Mouse (Mus musculus): ENCODE data around the gene Satb1.

Satb1 gene

GRCm38 (mm10) chr17:51826461-51826860, 6.6 kb downstream of the Satb1 start:
- no peak for DNase-seq (ENCODE audit: extremely low spot score, low spot score)

- DNase-seq (ENCODE audit: extremely low spot score, low spot score): no peak
These were observed 18.8 kb downstream of the Satb1 start for GRCm38 (mm10) chr17:51814301-51814700.

- no peak for DNase-seq (ENCODE audit: extremely low spot score, low spot score)
These were observed 19.3 kb downstream of the Satb1 start for GRCm38 (mm10) chr17:51813784-51814120.

GRCm38 (mm10) chr17:51812942-51813783, 19.9 kb downstream of the Satb1 start:
- DNase-seq (ENCODE audit: extremely low spot score, low spot score): peak; percentile 79

GRCm38 (mm10) chr17:51812261-51812941, 20.7 kb downstream of the Satb1 start:
- peak; percentile 76 for DNase-seq (ENCODE audit: extremely low spot score, low spot score)

GRCm38 (mm10) chr17:51811911-51812260, 21.2 kb downstream of the Satb1 start:
- peak; percentile 53 for DNase-seq (ENCODE audit: extremely low spot score, low spot score)

GRCm38 (mm10) chr17:51811086-51811868, 21.8 kb downstream of the Satb1 start:
- peak; percentile 66 for DNase-seq (ENCODE audit: extremely low spot score, low spot score)

GRCm38 (mm10) chr17:51807429-51807828, 25.7 kb downstream of the Satb1 start:
- DNase-seq (ENCODE audit: extremely low spot score, low spot score): no peak

- DNase-seq (ENCODE audit: extremely low spot score, low spot score): no peak
These were observed 26.7 kb downstream of the Satb1 start for GRCm38 (mm10) chr17:51806124-51806960.

- no peak for DNase-seq (ENCODE audit: extremely low spot score, low spot score)
These were observed 32.9 kb downstream of the Satb1 start for GRCm38 (mm10) chr17:51800208-51800607.

GRCm38 (mm10) chr17:51796459-51796858, 36.6 kb downstream of the Satb1 start:
- DNase-seq (ENCODE audit: extremely low spot score, low spot score): no peak

- no peak for DNase-seq (ENCODE audit: extremely low spot score, low spot score)
These were observed 41.9 kb downstream of the Satb1 start for GRCm38 (mm10) chr17:51791226-51791625.

GRCm38 (mm10) chr17:51790387-51791060, 42.6 kb downstream of the Satb1 start:
- peak; percentile 24 for DNase-seq (ENCODE audit: extremely low spot score, low spot score)

- no peak for DNase-seq (ENCODE audit: extremely low spot score, low spot score)
These were observed 43.3 kb downstream of the Satb1 start for GRCm38 (mm10) chr17:51789777-51790176.

- DNase-seq (ENCODE audit: extremely low spot score, low spot score): no peak
These were observed 44.0 kb downstream of the Satb1 start for GRCm38 (mm10) chr17:51789098-51789497.

GRCm38 (mm10) chr17:51787955-51788354, 45.1 kb downstream of the Satb1 start:
- no peak for DNase-seq (ENCODE audit: extremely low spot score, low spot score)

- DNase-seq (ENCODE audit: extremely low spot score, low spot score): no peak
These were observed 47.0 kb downstream of the Satb1 start for GRCm38 (mm10) chr17:51786050-51786449.

GRCm38 (mm10) chr17:51784935-51785334, 48.2 kb downstream of the Satb1 start:
- DNase-seq (ENCODE audit: extremely low spot score, low spot score): no peak

- DNase-seq (ENCODE audit: extremely low spot score, low spot score): no peak
These were observed 49.4 kb downstream of the Satb1 start for GRCm38 (mm10) chr17:51783591-51784279.

- DNase-seq (ENCODE audit: extremely low spot score, low spot score): no peak
These were observed 53.1 kb downstream of the Satb1 start for GRCm38 (mm10) chr17:51780036-51780435.

Data from neural tube, embryonic 10.5 days (tissue).